Mouse (Mus musculus) heart, embryonic 14.5 days (tissue): ENCODE measurements around the gene Esam. TPM values are rescaled to one million over a fixed set of nuclear protein-coding genes. Genes with fewer than 3 reads are reported as not detected.

Experiments used
- ATAC-seq: fragments of 200-750 bp; cut with Nextera tagmentation; 2 replicates; pipeline ENCODE4 v1.8.0; 2017; ENCODE audit warnings: low read depth, moderate TSS enrichment; ENCODE audit not compliant: insufficient number of reproducible peaks, insufficient read depth, low FRiP score
- H3K27ac ChIP-seq, 2 experiments: fragments of 200-500 bp in 1 of 2; fragments of 300-500 bp in 1 of 2; sonication (generic) in 1 of 2; replicated peaks in 1 of 2; 2 replicates each; pipeline ENCODE4 v1.5.1; 2012 to 2014; ENCODE audit warnings: low read depth in 2 of 2, low read length in 2 of 2, control low read depth in 1 of 2, mild to moderate bottlenecking in 1 of 2, mixed read lengths in 1 of 2; ENCODE audit not compliant: control insufficient read depth in 1 of 2, insufficient read depth in 1 of 2
- H3K27me3 ChIP-seq: fragments of 300-500 bp; sonication (generic); 2 replicates; pipeline ENCODE4 v1.6.1; 2014; ENCODE audit warnings: mild to moderate bottlenecking, low read length, control low read depth; ENCODE audit not compliant: control insufficient read depth, insufficient read depth
- H3K36me3 ChIP-seq: fragments of 300-500 bp; sonication (generic); 2 replicates; pipeline ENCODE4 v1.6.1; 2014; ENCODE audit warnings: mild to moderate bottlenecking, control low read depth, low read length, mixed read lengths; ENCODE audit not compliant: control insufficient read depth, insufficient read depth
- H3K4me1 ChIP-seq, 2 experiments: fragments of 200-500 bp in 1 of 2; fragments of 300-500 bp in 1 of 2; sonication (generic) in 1 of 2; 2 replicates each; pipeline ENCODE4 v1.6.1; 2012 to 2014; ENCODE audit warnings: low read length in 2 of 2, control low read depth in 1 of 2, mixed read lengths in 1 of 2; ENCODE audit not compliant: control insufficient read depth in 2 of 2, insufficient read depth in 2 of 2
- H3K4me2 ChIP-seq: fragments of 300-500 bp; sonication (generic); 2 replicates; pipeline ENCODE4 v1.6.1; 2014; ENCODE audit warnings: mild to moderate bottlenecking, low read length
- H3K4me3 ChIP-seq, 2 experiments: fragments of 200-500 bp in 1 of 2; fragments of 300-500 bp in 1 of 2; sonication (generic) in 1 of 2; 2 replicates each; pipeline ENCODE4 v1.5.1; 2012 to 2014; ENCODE audit warnings: low read length in 2 of 2, mild to moderate bottlenecking in 2 of 2, control low read depth in 1 of 2, low read depth in 1 of 2, moderate library complexity in 1 of 2; ENCODE audit not compliant: control insufficient read depth in 1 of 2, insufficient read depth in 1 of 2
- H3K9ac ChIP-seq: fragments of 300-500 bp; sonication (generic); 2 replicates; pipeline ENCODE4 v1.6.1; 2014; ENCODE audit warnings: mild to moderate bottlenecking, low read length
- H3K9me3 ChIP-seq: fragments of 300-500 bp; sonication (generic); 2 replicates; pipeline ENCODE4 v1.6.1; 2016; ENCODE audit warnings: low read length, control low read depth; ENCODE audit not compliant: control insufficient read depth
- WGBS: fragments of 180-500 bp; shearing (Covaris S2); extraction: QIAGEN DNeasy Blood & Tissue Kit; methylation state at CpG from one replicate; pipeline ENCODE4 v1.1.7; 2014; 5-methylcytosine and 5-hydroxymethylcytosine counted together
- polyA plus RNA-seq: library from polyadenylated mRNA; unstranded; fragments of >200 nt; fragmentation: Nextera tagmentation; extraction: Ambion mirVana; gene quantifications from 2 replicates; pipeline ENCODE4 v1.2.1, GENCODE M21; 2014

The Esam gene
- polyA plus RNA-seq, 1 experiment from 2014 or later = 78.2 TPM

DNA sequence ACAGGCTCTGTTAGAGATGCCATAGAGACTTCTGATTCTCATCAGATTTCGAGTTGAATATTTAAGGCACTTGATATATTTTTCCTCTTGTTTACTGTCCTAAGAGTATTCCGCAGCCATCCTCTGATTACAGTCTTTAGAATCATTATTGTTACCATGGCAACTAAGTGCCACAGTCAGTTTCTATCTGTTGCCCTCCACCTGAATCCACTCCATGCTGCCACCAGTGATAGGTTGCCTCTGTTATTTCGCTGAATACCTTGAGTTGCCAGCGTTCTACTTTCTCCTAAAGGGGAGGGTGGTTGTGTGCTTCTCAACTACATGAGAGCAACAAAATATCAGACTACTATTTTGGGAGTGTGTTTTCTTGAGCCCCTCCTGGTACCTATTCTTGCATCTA is 58.8 kb downstream of the Esam start:
- Histone ChIP-seq H3K27me3 (no peaks in the 10 kb centered on the region), H3K4me2 (no peak overlapping the region), H3K4me1 (no peaks in the 10 kb centered on the region), H3K36me3 (no peaks in the 10 kb centered on the region), H3K4me3 (no peak overlapping the region), H3K27ac (no peak overlapping the region), H3K9me3 (no peaks in the 10 kb centered on the region), H3K9ac (no peak overlapping the region)
- 70% methylated on average over 4 of the region's 4 CpGs for WGBS
- ATAC-seq = no peak

Other genes starting within 250 kb of the Esam start
- 3.3 and 4.4 TPM in 2 replicates for gene Ccdc15, start 179.6 kb upstream of the Esam start, polyA plus RNA-seq
- not detected in 2 replicates for gene Hepacam, start 160.7 kb upstream of the Esam start, polyA plus RNA-seq
- gene Robo4, start 126.2 kb upstream of the Esam start, polyA plus RNA-seq = 10.4 and 11.3 TPM in 2 replicates
- 0.15 and 0.16 TPM in 2 replicates for gene Robo3, start 94.8 kb upstream of the Esam start, polyA plus RNA-seq
- gene Msantd2, start 38.8 kb upstream of the Esam start, polyA plus RNA-seq = 13.8 and 17.5 TPM in 2 replicates
- gene Vsig2, start 11.2 kb downstream of the Esam start, polyA plus RNA-seq = 0.74 and 1.6 TPM in 2 replicates
- gene Nrgn, start 24.8 kb downstream of the Esam start, polyA plus RNA-seq = 3.5 and 3.8 TPM in 2 replicates
- gene Siae, start 27.6 kb downstream of the Esam start, polyA plus RNA-seq = 12.0 and 12.7 TPM in 2 replicates
- gene Spa17, start 85.6 kb downstream of the Esam start, polyA plus RNA-seq = 6.6 and 7.3 TPM in 2 replicates
- 113 and 126 TPM in 2 replicates for gene Tbrg1, start 129.2 kb downstream of the Esam start, polyA plus RNA-seq
- gene Panx3, start 141.2 kb downstream of the Esam start, polyA plus RNA-seq = not detected in 2 replicates
- not detected in 2 replicates for gene Olfr160, start 188.2 kb downstream of the Esam start, polyA plus RNA-seq
- gene Olfr874, start 217.0 kb downstream of the Esam start, polyA plus RNA-seq = not detected in 2 replicates
- not detected in 2 replicates for gene Olfr875, start 243.8 kb downstream of the Esam start, polyA plus RNA-seq